Mouse (Mus musculus) left cerebral cortex, postnatal 4 days (tissue): ENCODE data around the gene Ttc9c. TPM values are rescaled to one million over a fixed set of nuclear protein-coding genes. Genes with fewer than 3 reads are reported as not detected.

Source experiments
- DNase-seq: peaks from one replicate; pipeline ENCODE4 v3.0.0-alpha.2; 2022
- intact Hi-C: fragments of 180-260 bp; cut with DNase I; formaldehyde crosslinking; loops from one replicate; pipeline ENCODE4 v1.15.1; 2025
- total RNA-seq, 2 experiments: library from RNA; stranded (reverse); gene quantifications; 2 replicates each; pipeline ENCODE4 v1.2.3; 2021

The Ttc9c gene
- total RNA-seq, 2 experiments from 2014 or later: 46.0 to 47.2 TPM

GRCm38 (mm10) chr19:8832971-8833370, 13.8 kb upstream of the Ttc9c start:
- DNase-seq: no peak
- intact Hi-C loops: loop anchor here (10.0 kb wide), 1 partner anchor 112 kb away; the partner anchor contains the start of gene Mta2

GRCm38 (mm10) chr19:8831262-8831661, 12.1 kb upstream of the Ttc9c start:
- intact Hi-C loops: loop anchor here (10.0 kb wide), 1 partner anchor 114 kb away; the partner anchor contains the start of gene Mta2
- no peak for DNase-seq

- peak; percentile 35 for DNase-seq
- intact Hi-C loops: loop anchor here (10.0 kb wide), 1 partner anchor 114 kb away; the partner anchor contains the start of gene Mta2
Observed at GRCm38 (mm10) chr19:8830664-8831063, 11.5 kb upstream of the Ttc9c start.

- intact Hi-C loops: loop anchor here (10.0 kb wide), 2 partner anchors 75 to 115 kb away; partner anchors contain the start of genes Mta2 and Nxf1
- DNase-seq: no peak
Observed at GRCm38 (mm10) chr19:8829660-8830059, 10.5 kb upstream of the Ttc9c start, which contains the start of gene AC129217.1. Gene AC129217.1, plus strand, starts transcription at chr19:8829773.

GRCm38 (mm10) chr19:8822696-8823095, 3.6 kb upstream of the Ttc9c start:
- peak; percentile 51 for DNase-seq
- intact Hi-C loops: loop anchor here (10.0 kb wide), 1 partner anchor 68 kb away; the partner anchor contains the start of gene Nxf1

- DNase-seq: no peak
- intact Hi-C loops: loop anchor here (10.0 kb wide), 1 partner anchor 66 kb away; the partner anchor contains the start of gene Nxf1
Observed at GRCm38 (mm10) chr19:8821146-8821545, 2.0 kb upstream of the Ttc9c start.

- intact Hi-C loops: loop anchor here (10.0 kb wide), 1 partner anchor 66 kb away; the partner anchor contains the start of gene Nxf1
- DNase-seq: no peak
Observed at GRCm38 (mm10) chr19:8820424-8820956, 1.4 kb upstream of the Ttc9c start.

GRCm38 (mm10) chr19:8819596-8820423, 677 bp upstream of the Ttc9c start, which contains the start of gene Hnrnpul2:
Gene Hnrnpul2, plus strand, starts transcription at chr19:8820010.
- intact Hi-C loops: loop anchor here (10.0 kb wide), 1 partner anchor 65 kb away; the partner anchor contains the start of gene Nxf1
- peak; percentile 99 for DNase-seq

GRCm38 (mm10) chr19:8818301-8818798, 783 bp downstream of the Ttc9c start:
- DNase-seq: no peak
- intact Hi-C loops: no loop called here

- no peak for DNase-seq
Observed at GRCm38 (mm10) chr19:8817001-8817400, 2.1 kb downstream of the Ttc9c start.

GRCm38 (mm10) chr19:8815812-8816211, 3.3 kb downstream of the Ttc9c start:
- intact Hi-C loops: no loop called here

More at GRCm38 (mm10) chr19:8817001-8817400, 2.1 kb downstream of the Ttc9c start:
- intact Hi-C loops: no loop called here

GRCm38 (mm10) chr19:8806810-8807209, 12.3 kb downstream of the Ttc9c start:
- intact Hi-C loops: no loop called here
- DNase-seq: no peak

More at GRCm38 (mm10) chr19:8815812-8816211, 3.3 kb downstream of the Ttc9c start:
- DNase-seq: no peak

- no peak for DNase-seq
- intact Hi-C loops: no loop called here
Observed at GRCm38 (mm10) chr19:8803879-8804660, 15.1 kb downstream of the Ttc9c start.

- DNase-seq: no peak
- intact Hi-C loops: no loop called here
Observed at GRCm38 (mm10) chr19:8803204-8803780, 15.8 kb downstream of the Ttc9c start.

- intact Hi-C loops: no loop called here
- DNase-seq: peak; percentile 95
Observed at GRCm38 (mm10) chr19:8802130-8802821, 16.9 kb downstream of the Ttc9c start, which contains the start of gene Zbtb3. Gene Zbtb3, plus strand, starts transcription at chr19:8802555.

- intact Hi-C loops: no loop called here
- no peak for DNase-seq
Observed at GRCm38 (mm10) chr19:8798947-8799315, 20.2 kb downstream of the Ttc9c start.

- intact Hi-C loops: no loop called here
- peak; percentile 90 for DNase-seq
Observed at GRCm38 (mm10) chr19:8798264-8798946, 20.7 kb downstream of the Ttc9c start, which contains the start of gene Polr2g. Gene Polr2g, minus strand, starts transcription at chr19:8798577.

GRCm38 (mm10) chr19:8790171-8790570, 29.0 kb downstream of the Ttc9c start:
- peak; percentile 26 for DNase-seq
- intact Hi-C loops: no loop called here

- no peak for DNase-seq
- intact Hi-C loops: no loop called here
Observed at GRCm38 (mm10) chr19:8789171-8789570, 30.0 kb downstream of the Ttc9c start.
